Comparison of ENCODE assay signal across 14 mouse cellular contexts in the genomic region with DNA sequence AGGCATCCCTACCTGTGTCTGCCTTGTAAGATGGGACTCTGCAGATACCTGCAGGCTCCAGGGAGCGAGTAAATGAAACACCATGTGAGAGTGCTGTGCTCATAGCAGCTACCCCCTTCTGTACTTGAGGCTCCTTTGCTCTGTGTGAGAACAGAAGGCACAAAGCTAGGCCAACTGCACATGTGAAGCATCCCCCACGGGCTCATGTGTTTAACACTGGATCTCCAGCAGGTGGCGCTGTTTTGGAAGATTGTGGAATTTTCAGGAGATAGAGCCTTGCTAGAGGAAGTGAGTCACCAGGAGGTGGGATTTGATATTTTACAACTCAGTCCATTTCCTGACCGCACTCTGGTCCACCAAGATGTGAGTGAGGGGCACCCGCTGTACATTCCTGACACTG. TPM values are rescaled to one million over a fixed set of nuclear protein-coding genes. Genes with fewer than 3 reads are reported as not detected.
A peak's percentile ranks its signal among the peaks of the same experiment; 100 is the strongest.
DNase-seq lines count a peak whose midpoint lies in the region; ATAC-seq lines count a peak whose summit lies in the region.
"Had no signal": no experiment of that assay in that cellular context is flagged by ENCODE, and none has a peak within 500 bp of the region (broad histone marks: within the 10 kb centered on the region; RNA-seq: fewer than 3 reads in every experiment).

No protein-coding gene starts in this region.

- ATAC-seq in kidney, embryonic 15.5 days (replicated peaks; ENCODE audit: low FRiP score): no peak
- ATAC-seq in midbrain, embryonic 14.5 days (ENCODE audit: low FRiP score, low TSS enrichment): no peak

- H3K36me3 ChIP-seq in kidney, embryonic 15.5 days: 0 out of 2 replicates have a peak, but pooled peaks cover 4% of the 10 kb centered on the region
- H3K36me3 ChIP-seq in midbrain, embryonic 14.5 days (ENCODE audit: control insufficient read depth, insufficient read depth, low read length): no peaks in the 10 kb centered on the region
- no peaks in the 10 kb centered on the region for H3K36me3 ChIP-seq in midbrain, embryonic 10.5 days
- 0 out of 2 replicates have a peak, but pooled peaks cover 4% of the 10 kb centered on the region for H3K36me3 ChIP-seq in embryonic facial prominence, embryonic 10.5 days (replicated peaks)
- H3K36me3 ChIP-seq: limb, embryonic 15.5 days had no signal

- peak overlapping the region; percentile 69; the same call in 1 of the 2 replicates for H3K27ac ChIP-seq in kidney, embryonic 15.5 days
- peak overlapping the region; percentile 63 for H3K27ac ChIP-seq in midbrain, embryonic 14.5 days (replicated peaks; ENCODE audit: low read depth, low read length)
- no peak overlapping the region for H3K27ac ChIP-seq in midbrain, embryonic 10.5 days (replicated peaks)
- peak overlapping the region; percentile 49; the same call in 1 of the 2 replicates for H3K27ac ChIP-seq in embryonic facial prominence, embryonic 10.5 days (replicated peaks)
- H3K27ac ChIP-seq: macrophage had no signal

- peaks cover 27% of the 10 kb centered on the region for H3K4me1 ChIP-seq in kidney, embryonic 15.5 days
- H3K4me1 ChIP-seq in midbrain, embryonic 14.5 days (ENCODE audit: control insufficient read depth, insufficient read depth, low read length): peaks cover 26% of the 10 kb centered on the region
- peaks cover 14% of the 10 kb centered on the region for H3K4me1 ChIP-seq in midbrain, embryonic 10.5 days
- H3K4me1 ChIP-seq in embryonic facial prominence, embryonic 10.5 days: peaks cover 31% of the 10 kb centered on the region

- no peak for DNase-seq in kidney, postnatal 25 days
- DNase-seq in midbrain, embryonic 14.5 days: no peak
- no peak for DNase-seq in midbrain, embryonic 10.5 days (ENCODE audit: low spot score)
- DNase-seq in embryonic facial prominence, embryonic 10.5 days (ENCODE audit: low spot score): no peak
- DNase-seq in urinary bladder, postnatal 4 days (ENCODE audit: low spot score in 2 of 2): no peak
- DNase-seq in urinary bladder, postnatal 36 days (ENCODE audit: low spot score in 2 of 2): no peak
- DNase-seq: adrenal gland, postnatal 36 days; cerebellum, postnatal 36 days; heart, postnatal 36 days; kidney, adult 8-10 months; right cerebral cortex, postnatal 14 days had no signal

- no peaks in the 10 kb centered on the region for H3K9me3 ChIP-seq in kidney, embryonic 15.5 days (replicated peaks)
- no peaks in the 10 kb centered on the region for H3K9me3 ChIP-seq in midbrain, embryonic 14.5 days (ENCODE audit: control insufficient read depth, low read length)
- H3K9me3 ChIP-seq in midbrain, embryonic 10.5 days (replicated peaks): peaks cover 6% of the 10 kb centered on the region
- peaks cover 6% of the 10 kb centered on the region; the same call in 1 of the 2 replicates for H3K9me3 ChIP-seq in embryonic facial prominence, embryonic 10.5 days
- H3K9me3 ChIP-seq: limb, embryonic 15.5 days had no signal

- H3K27me3 ChIP-seq in kidney, embryonic 15.5 days: no peaks in the 10 kb centered on the region
- no peaks in the 10 kb centered on the region for H3K27me3 ChIP-seq in midbrain, embryonic 14.5 days (ENCODE audit: control insufficient read depth, insufficient read depth, low read length)
- H3K27me3 ChIP-seq in midbrain, embryonic 10.5 days (ENCODE audit: low read depth, poor library complexity, severe bottlenecking): no peaks in the 10 kb centered on the region
- H3K27me3 ChIP-seq in embryonic facial prominence, embryonic 10.5 days (replicated peaks; ENCODE audit: low read depth, poor library complexity, severe bottlenecking): no peaks in the 10 kb centered on the region
- H3K27me3 ChIP-seq: limb, embryonic 15.5 days had no signal

- H3K4me3 ChIP-seq in kidney, embryonic 15.5 days (replicated peaks): no peak overlapping the region
- no peak overlapping the region for H3K4me3 ChIP-seq in midbrain, embryonic 14.5 days (replicated peaks; ENCODE audit: low read depth, low read length)
- H3K4me3 ChIP-seq in midbrain, embryonic 10.5 days: no peak overlapping the region
- H3K4me3 ChIP-seq in embryonic facial prominence, embryonic 10.5 days: no peak overlapping the region
- H3K4me3 ChIP-seq: limb, embryonic 15.5 days had no signal

- H3K9ac ChIP-seq in kidney, embryonic 15.5 days: no peak overlapping the region
- no peak overlapping the region for H3K9ac ChIP-seq in midbrain, embryonic 14.5 days (replicated peaks; ENCODE audit: low read length)
- H3K9ac ChIP-seq: limb, embryonic 15.5 days had no signal

- H3K4me2 ChIP-seq in kidney, embryonic 15.5 days: no peak overlapping the region
- H3K4me2 ChIP-seq in midbrain, embryonic 14.5 days (ENCODE audit: low read length): no peak overlapping the region
- H3K4me2 ChIP-seq: limb, embryonic 15.5 days had no signal

- 96% methylated on average over 5 of the region's 5 CpGs for WGBS in kidney, embryonic 15.5 days
- WGBS in midbrain, embryonic 14.5 days: 97% methylated on average over 5 of the region's 5 CpGs
- 98% methylated on average over 5 of the region's 5 CpGs for WGBS in midbrain, embryonic 10.5 days
- 92% methylated on average over 5 of the region's 5 CpGs for WGBS in embryonic facial prominence, embryonic 10.5 days

RNA-seq across cellular contexts. Expression of gene Habp2, which starts 54.0 kb away (rescaled TPM):
- polyA plus RNA-seq in kidney, embryonic 15.5 days (2015; fragmentation: Nextera tagmentation; extraction: Ambion mirVana): 30.8 and 31.2 TPM in 2 replicates
- polyA plus RNA-seq in midbrain, embryonic 14.5 days (2014; fragmentation: Nextera tagmentation; extraction: Ambion mirVana): not detected in 2 replicates
- polyA plus RNA-seq in midbrain, embryonic 10.5 days (2016; fragmentation: Nextera tagmentation; extraction: Ambion mirVana): 0.06 TPM in 1 of 2 replicates, not detected in the other
- not detected in 2 replicates for polyA plus RNA-seq in embryonic facial prominence, embryonic 10.5 days (2016; fragmentation: Nextera tagmentation; extraction: Ambion mirVana)
- polyA plus RNA-seq: macrophage had no signal

Comparison
In these comparisons a context has a peak if more than half of its experiments do, and no peak if none do; other contexts are left out.
1. RNA of gene Habp2, which starts 54.0 kb away (polyA plus RNA-seq): 30.8 to 31.2 TPM in kidney, embryonic 15.5 days; 0.06 TPM in midbrain, embryonic 10.5 days, not detected in embryonic facial prominence, embryonic 10.5 days and not detected in midbrain, embryonic 14.5 days; every median in the first group is over 10 times any median in the second.